Mouse (Mus musculus) neutrophil, adult 59 days (primary cell): ENCODE results near the gene Arcn1. TPM values are rescaled to one million over a fixed set of nuclear protein-coding genes. Genes with fewer than 3 reads are reported as not detected.

Experiments
- total RNA-seq, 2 experiments: library from RNA; stranded (reverse); gene quantifications; 1 replicate in 1 of 2; 2 replicates in 1 of 2; pipeline ENCODE4 v1.2.4; 2023

Arcn1 gene
- 10 to 100 TPM; 86.7 to 98.8 TPM for total RNA-seq

GRCm38 (mm10) chr9:44767101-44768028 is at the start of gene Arcn1, which contains the start of gene Ift46:
TSS of gene Arcn1 (minus strand) at chr9:44767845.
TSS of gene Ift46 (plus strand) at chr9:44767908.

DNA sequence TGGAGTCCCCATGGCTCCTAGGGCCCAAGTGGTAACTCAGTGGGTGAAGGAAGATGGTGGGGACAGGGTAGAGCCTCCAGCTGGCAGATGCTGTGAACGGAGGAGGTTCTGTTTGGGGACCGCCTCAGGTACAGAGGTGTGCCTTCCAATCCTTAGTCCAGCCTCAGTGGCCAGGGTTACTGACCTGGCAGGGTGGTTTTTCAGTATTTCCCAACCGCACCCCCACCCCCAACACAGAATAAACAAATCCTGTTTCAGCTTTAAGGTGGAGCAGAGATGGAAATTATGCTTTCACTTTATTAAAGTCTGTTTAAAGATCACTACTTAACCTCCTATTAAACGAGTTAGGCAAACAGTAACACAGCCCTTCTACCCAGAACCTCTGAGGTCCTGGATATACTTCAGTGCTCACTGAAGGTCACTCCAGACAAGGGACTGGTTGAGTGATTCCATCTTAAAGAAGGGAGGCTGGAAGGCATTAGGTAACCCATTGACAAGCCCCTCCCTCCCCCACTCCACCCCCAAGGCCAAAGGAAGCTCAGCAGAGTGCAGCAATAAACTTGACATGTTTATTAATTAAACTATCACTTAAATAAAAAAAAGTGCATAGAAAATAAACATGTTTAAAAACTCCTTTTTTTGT is 35.3 kb upstream of the Arcn1 start, which contains the start of gene Ttc36:
Gene Ttc36, minus strand, starts transcription at position 265 of the 643 bp plus-strand sequence.

GRCm38 (mm10) chr9:44799102-44799957 is 31.7 kb upstream of the Arcn1 start, which contains the start of gene Tmem25:
TSS of gene Tmem25 (minus strand) at chr9:44799307.

GRCm38 (mm10) chr9:44734524-44735494 is 32.8 kb downstream of the Arcn1 start, which contains the start of gene Phldb1:
TSS of gene Phldb1 (minus strand) at chr9:44735198.

Other genes with a start within 250 kb of the Arcn1 start
- gene Cxcr5, start 206.0 kb downstream of the Arcn1 start, total RNA-seq, result under 1 TPM; 0.24 to 0.42 TPM
- gene Ddx6, start 163.0 kb downstream of the Arcn1 start, total RNA-seq, result 100 to 1,000 TPM; 114 to 116 TPM
- gene Treh, start 94.6 kb downstream of the Arcn1 start, total RNA-seq, result not detected
- gene Phldb1, start 32.6 kb downstream of the Arcn1 start, total RNA-seq, result 1 to 10 TPM; 1.6 to 2.0 TPM
- 10 to 100 TPM; 21.7 to 26.3 TPM for gene Ift46, start 63 bp upstream of the Arcn1 start, total RNA-seq
- gene Tmem25, start 31.5 kb upstream of the Arcn1 start, total RNA-seq, result 1 to 10 TPM in 1 of 2 experiments, under 1 TPM in 1; 0.47 to 2.6 TPM
- under 1 TPM; 0.75 to 0.82 TPM for gene Ttc36, start 35.2 kb upstream of the Arcn1 start, total RNA-seq
- 10 to 100 TPM; 35.4 to 40.9 TPM for gene Kmt2a, start 113.5 kb upstream of the Arcn1 start, total RNA-seq
- gene Atp5l, start 152.9 kb upstream of the Arcn1 start, total RNA-seq, result 100 to 1,000 TPM; 196 to 198 TPM
- 10 to 100 TPM; 70.0 to 75.4 TPM for gene Ube4a, start 197.8 kb upstream of the Arcn1 start, total RNA-seq
- gene Cd3g, start 212.6 kb upstream of the Arcn1 start, total RNA-seq, result 1 to 10 TPM; 1.0 to 1.3 TPM
- 100 to 1,000 TPM; 101 to 146 TPM for gene Cd3d, start 213.9 kb upstream of the Arcn1 start, total RNA-seq
- under 1 TPM; 0.35 to 0.58 TPM for gene Cd3e, start 241.8 kb upstream of the Arcn1 start, total RNA-seq